Mouse (Mus musculus) liver, embryonic 15.5 days (tissue): Measurements from ENCODE around the gene Gm49405. TPM values are rescaled to one million over a fixed set of nuclear protein-coding genes. Genes with fewer than 3 reads are reported as not detected.

Experiments used
- ATAC-seq: fragments of 200-750 bp; cut with Nextera tagmentation; 2 replicates; pipeline ENCODE4 v1.8.0; 2017; ENCODE audit warnings: moderate number of reproducible peaks, mild to moderate bottlenecking, moderate library complexity; ENCODE audit not compliant: insufficient read depth
- H3K27ac ChIP-seq: fragments of 300-500 bp; sonication (generic); replicated peaks from 2 replicates; pipeline ENCODE4 v1.5.1; 2015; ENCODE audit warnings: mild to moderate bottlenecking, inconsistent platforms
- H3K27me3 ChIP-seq: fragments of 300-500 bp; sonication (generic); 2 replicates; pipeline ENCODE4 v1.6.1; 2015; ENCODE audit warnings: mild to moderate bottlenecking, inconsistent platforms
- H3K36me3 ChIP-seq: fragments of 300-500 bp; sonication (generic); replicated peaks from 2 replicates; pipeline ENCODE4 v1.6.1; 2015; ENCODE audit warnings: moderate library complexity, mild to moderate bottlenecking, inconsistent platforms
- H3K4me1 ChIP-seq: fragments of 300-500 bp; sonication (generic); replicated peaks from 2 replicates; pipeline ENCODE4 v1.6.1; 2015; ENCODE audit warnings: inconsistent platforms
- H3K4me2 ChIP-seq: fragments of 300-500 bp; sonication (generic); 2 replicates; pipeline ENCODE4 v1.6.1; 2015; ENCODE audit warnings: moderate library complexity, mild to moderate bottlenecking, inconsistent platforms
- H3K4me3 ChIP-seq: fragments of 300-500 bp; sonication (generic); replicated peaks from 2 replicates; pipeline ENCODE4 v1.5.1; 2015; ENCODE audit warnings: mild to moderate bottlenecking, inconsistent platforms
- H3K9ac ChIP-seq: fragments of 300-500 bp; sonication (generic); 2 replicates; pipeline ENCODE4 v1.6.1; 2015; ENCODE audit warnings: moderate library complexity, mild to moderate bottlenecking, inconsistent platforms
- H3K9me3 ChIP-seq: fragments of 300-500 bp; sonication (generic); replicated peaks from 2 replicates; pipeline ENCODE4 v1.6.1; 2016; ENCODE audit warnings: inconsistent platforms
- WGBS: fragments of 180-500 bp; shearing (Covaris S2); methylation state at CpG from one replicate; pipeline ENCODE4 v1.1.7; 2015; ENCODE audit warnings: mixed read lengths; ENCODE audit not compliant: insufficient replicate concordance; 5-methylcytosine and 5-hydroxymethylcytosine counted together
- polyA plus RNA-seq: library from polyadenylated mRNA; unstranded; fragments of >200 nt; fragmentation: Nextera tagmentation; extraction: Ambion mirVana; gene quantifications from 2 replicates; pipeline ENCODE4 v1.2.1, GENCODE M21; 2015

The Gm49405 gene
- polyA plus RNA-seq, 1 experiment from 2014 or later = 0.45 TPM

DNA sequence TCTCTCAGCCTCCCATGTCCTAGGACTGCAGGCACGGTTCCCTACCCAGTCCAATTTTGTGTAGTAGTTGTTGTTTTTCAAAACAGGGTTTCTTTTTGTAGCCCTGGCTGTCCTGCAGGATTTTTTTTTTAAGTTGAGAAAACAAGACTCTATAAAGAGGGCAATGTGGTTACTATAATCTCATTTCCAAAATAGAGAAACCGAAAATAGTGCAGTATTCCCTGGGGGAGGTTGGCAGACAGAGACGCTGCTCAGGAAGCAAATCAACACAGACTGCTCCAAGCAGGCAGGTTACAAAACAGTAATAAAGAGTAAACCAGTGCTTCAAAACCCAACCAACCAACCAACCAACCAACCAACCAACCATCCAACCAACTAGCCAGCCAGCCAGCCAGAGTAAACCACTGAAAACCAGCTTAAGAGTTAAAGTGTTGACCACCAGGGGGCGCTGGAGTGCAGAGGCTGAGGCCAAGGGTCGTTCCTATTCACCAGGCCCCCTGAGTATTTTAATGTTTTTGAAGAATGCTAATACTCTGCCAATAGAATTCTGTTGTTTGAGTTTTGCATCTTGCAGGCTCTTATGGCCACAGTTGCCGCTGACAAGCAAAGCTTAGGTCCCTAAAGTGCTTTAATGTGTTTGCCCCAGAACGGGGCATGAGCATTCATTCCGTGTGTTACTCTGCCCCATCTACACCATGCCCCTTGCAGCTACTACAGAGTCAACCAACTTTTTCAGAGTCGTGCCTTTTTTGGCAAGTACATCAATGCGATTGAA, 51.5 kb downstream of the Gm49405 start:
- Histone ChIP-seq H3K9me3 (no peaks in the 10 kb centered on the region), H3K4me3 (no peak overlapping the region), H3K9ac (no peak overlapping the region), H3K27ac (no peak overlapping the region), H3K4me2 (no peak overlapping the region), H3K36me3 (no peaks in the 10 kb centered on the region), H3K27me3 (no peaks in the 10 kb centered on the region), H3K4me1 (peaks cover 47% of the 10 kb centered on the region)
- ATAC-seq = no peak
- WGBS = 52% methylated on average over 10 of the region's 10 CpGs

DNA sequence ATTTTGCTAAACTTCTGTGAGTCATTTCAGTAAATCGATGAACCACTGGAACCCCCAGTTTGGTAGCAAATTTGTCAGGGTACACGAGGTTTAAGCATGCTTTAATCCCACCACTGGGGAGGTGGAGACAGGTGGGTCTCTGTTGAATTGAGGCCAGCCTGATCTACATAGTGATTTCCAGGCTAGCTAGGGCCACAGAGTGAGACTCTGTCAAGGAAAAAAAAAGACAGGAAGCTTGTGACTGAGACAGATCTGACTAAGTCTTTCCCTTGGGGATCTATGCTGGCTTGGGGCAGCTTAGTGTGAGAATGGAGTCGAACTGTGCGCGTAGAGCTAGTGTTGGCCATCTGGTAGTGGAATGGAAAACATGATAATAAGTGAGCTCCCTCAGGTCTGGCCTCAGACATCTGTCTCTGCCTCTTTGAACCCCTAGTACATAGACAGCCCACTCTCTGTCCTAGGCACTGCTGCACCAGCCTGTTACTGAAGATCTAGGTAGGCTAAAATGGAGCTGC, 52.1 kb downstream of the Gm49405 start:
- Histone ChIP-seq H3K9ac (no peak overlapping the region), H3K9me3 (no peaks in the 10 kb centered on the region)
- WGBS = 61% methylated on average over 5 of the region's 5 CpGs

DNA sequence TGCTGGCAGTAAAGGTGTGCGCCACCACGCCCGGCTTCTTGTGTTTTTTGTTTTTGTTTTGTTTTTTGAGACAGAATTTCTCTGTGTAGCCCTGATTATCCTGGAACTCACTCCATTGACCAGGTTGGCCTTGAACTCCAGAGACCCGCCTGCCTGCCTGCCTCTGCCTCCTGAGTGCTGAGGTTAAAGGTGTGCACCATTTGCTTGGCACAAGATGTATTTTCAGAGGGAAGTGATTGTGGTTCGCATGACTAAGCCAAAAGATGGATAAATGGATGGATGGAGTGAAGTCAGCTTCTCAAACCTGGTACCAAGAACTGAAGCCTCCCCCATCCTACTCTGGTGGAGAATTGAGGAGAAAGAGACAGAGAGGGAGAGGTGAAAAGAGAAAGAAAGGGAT, 54.2 kb downstream of the Gm49405 start:
- Histone ChIP-seq H3K4me2 (no peak overlapping the region), H3K9ac (no peak overlapping the region), H3K27ac (no peak overlapping the region), H3K4me1 (peaks cover 60% of the 10 kb centered on the region), H3K9me3 (no peaks in the 10 kb centered on the region), H3K27me3 (no peaks in the 10 kb centered on the region), H3K4me3 (no peak overlapping the region), H3K36me3 (no peaks in the 10 kb centered on the region)
- WGBS = 76% methylated on average over 5 of the region's 5 CpGs
- no peak for ATAC-seq

More for the DNA sequence above, 52.1 kb downstream of the Gm49405 start:
- Histone ChIP-seq H3K4me2 (no peak overlapping the region), H3K27ac (no peak overlapping the region), H3K4me1 (peaks cover 47% of the 10 kb centered on the region), H3K4me3 (no peak overlapping the region), H3K36me3 (no peaks in the 10 kb centered on the region), H3K27me3 (no peaks in the 10 kb centered on the region)
- ATAC-seq = no peak

Other genes with a start within 250 kb of the Gm49405 start
- gene Kmt5b, start 233.2 kb upstream of the Gm49405 start, polyA plus RNA-seq = 6.1 and 6.6 TPM in 2 replicates
- 20.1 and 24.8 TPM in 2 replicates for gene Chka, start 148.9 kb upstream of the Gm49405 start, polyA plus RNA-seq
- 29.5 and 38.6 TPM in 2 replicates for gene Tcirg1, start 93.5 kb upstream of the Gm49405 start, polyA plus RNA-seq
- gene Ndufs8, start 87.9 kb upstream of the Gm49405 start, polyA plus RNA-seq = 168 and 173 TPM in 2 replicates
- gene Aldh3b1, start 70.8 kb upstream of the Gm49405 start, polyA plus RNA-seq = 8.7 and 9.4 TPM in 2 replicates
- gene Unc93b1, start 65.4 kb upstream of the Gm49405 start, polyA plus RNA-seq = 32.2 and 36.8 TPM in 2 replicates
- 0.03 TPM in 1 of 2 replicates, not detected in the other for gene Aldh3b3, start 42.0 kb upstream of the Gm49405 start, polyA plus RNA-seq
- 0.18 and 0.32 TPM in 2 replicates for gene Aldh3b2, start 28.3 kb upstream of the Gm49405 start, polyA plus RNA-seq
- gene Acy3, start 14.1 kb upstream of the Gm49405 start, polyA plus RNA-seq = 10.8 and 11.1 TPM in 2 replicates
- gene Tbx10, start 7.9 kb upstream of the Gm49405 start, polyA plus RNA-seq = 0.21 and 0.33 TPM in 2 replicates
- 13.3 and 13.8 TPM in 2 replicates for gene Nudt8, start within 50 bp of the Gm49405 start, polyA plus RNA-seq
- 0.38 and 0.78 TPM in 2 replicates for gene Doc2g, start 2.7 kb downstream of the Gm49405 start, polyA plus RNA-seq
- 152 and 163 TPM in 2 replicates for gene Ndufv1, start 12.2 kb downstream of the Gm49405 start, polyA plus RNA-seq
- 752 and 794 TPM in 2 replicates for gene Gstp1, start 37.4 kb downstream of the Gm49405 start, polyA plus RNA-seq
- gene Gstp2, start 45.4 kb downstream of the Gm49405 start, polyA plus RNA-seq = 7.7 and 8.0 TPM in 2 replicates
- 77.6 and 97.4 TPM in 2 replicates for gene Gstp3, start 58.9 kb downstream of the Gm49405 start, polyA plus RNA-seq
- 0.29 and 0.38 TPM in 2 replicates for gene Cabp2, start 81.0 kb downstream of the Gm49405 start, polyA plus RNA-seq
- gene Cdk2ap2, start 96.6 kb downstream of the Gm49405 start, polyA plus RNA-seq = 115 and 127 TPM in 2 replicates
- gene Pitpnm1, start 99.4 kb downstream of the Gm49405 start, polyA plus RNA-seq = 6.0 and 7.9 TPM in 2 replicates
- 35.8 and 38.3 TPM in 2 replicates for gene Aip, start 125.2 kb downstream of the Gm49405 start, polyA plus RNA-seq
- gene Gpr152, start 139.2 kb downstream of the Gm49405 start, polyA plus RNA-seq = not detected in 2 replicates
- gene Cabp4, start 143.4 kb downstream of the Gm49405 start, polyA plus RNA-seq = 0.13 TPM in 2 replicates
- 71.8 and 77.5 TPM in 2 replicates for gene Coro1b, start 148.0 kb downstream of the Gm49405 start, polyA plus RNA-seq
- 15.6 and 17.5 TPM in 2 replicates for gene Ptprcap, start 153.0 kb downstream of the Gm49405 start, polyA plus RNA-seq
- gene Rps6kb2, start 162.7 kb downstream of the Gm49405 start, polyA plus RNA-seq = 32.8 and 34.2 TPM in 2 replicates
- 0.64 and 0.76 TPM in 2 replicates for gene Carns1, start 174.9 kb downstream of the Gm49405 start, polyA plus RNA-seq
- gene Tbc1d10c, start 190.7 kb downstream of the Gm49405 start, polyA plus RNA-seq = 5.5 and 7.0 TPM in 2 replicates
- gene Ppp1ca, start 191.4 kb downstream of the Gm49405 start, polyA plus RNA-seq = 414 and 425 TPM in 2 replicates
- 15.6 and 16.5 TPM in 2 replicates for gene Rad9a, start 201.0 kb downstream of the Gm49405 start, polyA plus RNA-seq
- gene Clcf1, start 213.6 kb downstream of the Gm49405 start, polyA plus RNA-seq = 0.38 and 0.56 TPM in 2 replicates
- not detected in 2 replicates for gene AC109138.7, start 213.7 kb downstream of the Gm49405 start, polyA plus RNA-seq
- gene Pold4, start 231.3 kb downstream of the Gm49405 start, polyA plus RNA-seq = 13.1 and 15.0 TPM in 2 replicates